In genomic region chr9:21224576-21225414, GRCm38 (mm10) we compare ENCODE assay signal across 8 mouse cellular contexts. TPM values are rescaled to one million over a fixed set of nuclear protein-coding genes. Genes with fewer than 3 reads are reported as not detected.
DNase-seq lines count a peak whose midpoint lies in the region; ATAC-seq and TF ChIP-seq lines count a peak whose summit lies in the region.

No protein-coding gene starts in this region.

- 18% methylated on average over 26 of the region's 26 CpGs for WGBS in kidney, embryonic 15.5 days
- 25% methylated on average over 26 of the region's 26 CpGs for WGBS in midbrain, embryonic 10.5 days

- no peaks in the 10 kb centered on the region for H3K27me3 ChIP-seq in kidney, embryonic 15.5 days
- peaks cover 54% of the 10 kb centered on the region for H3K27me3 ChIP-seq in midbrain, embryonic 10.5 days (ENCODE audit: low read depth, poor library complexity, severe bottlenecking)

- peaks cover 11% of the 10 kb centered on the region for H3K36me3 ChIP-seq in kidney, embryonic 15.5 days
- H3K36me3 ChIP-seq in midbrain, embryonic 10.5 days: peaks cover 11% of the 10 kb centered on the region

- DNase-seq in layer of hippocampus, adult 2 months (ENCODE audit: low spot score in 2 of 2): no peak
- DNase-seq in layer of hippocampus, postnatal 10 days (ENCODE audit: low spot score in 2 of 2): no peak
- DNase-seq in adrenal gland, postnatal 25 days: peak; percentile 66
- no peak for DNase-seq in midbrain, embryonic 10.5 days (ENCODE audit: low spot score)
- DNase-seq in left cerebral cortex, adult 18-20 months (ENCODE audit: low spot score in 2 of 2): no peak

- peak overlapping the region; percentile 63 for H3K4me2 ChIP-seq in kidney, embryonic 15.5 days

- no peaks in the 10 kb centered on the region for H3K9me3 ChIP-seq in kidney, embryonic 15.5 days (replicated peaks)
- H3K9me3 ChIP-seq in midbrain, embryonic 10.5 days (replicated peaks): peaks cover 10% of the 10 kb centered on the region

- TF ChIP-seq CTCF in layer of hippocampus, adult 2 months (conservative IDR thresholded peaks at IDR 0.05): peak; percentile 34

- no peak overlapping the region for H3K27ac ChIP-seq in layer of hippocampus, adult 2 months
- peak overlapping the region; percentile 72 for H3K27ac ChIP-seq in kidney, embryonic 15.5 days
- H3K27ac ChIP-seq in midbrain, embryonic 10.5 days (replicated peaks): no peak overlapping the region; the same call in 1 of the 2 replicates

- ATAC-seq in granulocyte monocyte progenitor cell, adult 5-6 weeks (replicated peaks; ENCODE audit: poor library complexity, severe bottlenecking): 0 out of 2 replicates have a peak, but pooled peaks have one; percentile 7
- peak; percentile 45 for ATAC-seq in kidney, embryonic 15.5 days (replicated peaks; ENCODE audit: low FRiP score)
- no peak for ATAC-seq in megakaryocyte-erythroid progenitor cell, adult 5-6 weeks (replicated peaks; ENCODE audit: low FRiP score, low TSS enrichment, poor library complexity, severe bottlenecking)

- H3K4me1 ChIP-seq in kidney, embryonic 15.5 days: peaks cover 37% of the 10 kb centered on the region
- peaks cover 26% of the 10 kb centered on the region for H3K4me1 ChIP-seq in midbrain, embryonic 10.5 days

- peak overlapping the region; percentile 29; the same call in 1 of the 2 replicates for H3K9ac ChIP-seq in kidney, embryonic 15.5 days

- H3K4me3 ChIP-seq in layer of hippocampus, adult 2 months: peak overlapping the region; percentile 36
- peak overlapping the region; percentile 37 for H3K4me3 ChIP-seq in kidney, embryonic 15.5 days (replicated peaks)
- H3K4me3 ChIP-seq in midbrain, embryonic 10.5 days: peak overlapping the region; percentile 44

RNA-seq across cellular contexts. Expression of gene Keap1, which starts 14.4 kb away (rescaled TPM):
- 10 to 100 TPM; 56.7 to 60.6 TPM for total RNA-seq in layer of hippocampus, adult 2 months (2021)
- total RNA-seq in layer of hippocampus, postnatal 10 days (2021): 10 to 100 TPM; 51.7 to 56.5 TPM
- total RNA-seq in adrenal gland, postnatal 25 days (2021): 50.8 and 51.5 TPM in 2 replicates
- total RNA-seq in granulocyte monocyte progenitor cell, adult 5-6 weeks (2014; fragmentation: Nextera tagmentation): 28.8 TPM in 2 replicates
- 31.9 and 33.5 TPM in 2 replicates for total RNA-seq in granulocyte monocyte progenitor cell, adult 5-6 weeks (2017)
- 55.1 and 64.2 TPM in 2 replicates for polyA plus RNA-seq in kidney, embryonic 15.5 days (2015; fragmentation: Nextera tagmentation; extraction: Ambion mirVana)
- 47.1 and 50.8 TPM in 2 replicates for polyA plus RNA-seq in midbrain, embryonic 10.5 days (2016; fragmentation: Nextera tagmentation; extraction: Ambion mirVana)
- total RNA-seq in megakaryocyte-erythroid progenitor cell, adult 5-6 weeks (2014; fragmentation: Nextera tagmentation): 25.3 and 27.2 TPM in 2 replicates
- 32.7 and 39.8 TPM in 2 replicates for total RNA-seq in megakaryocyte-erythroid progenitor cell, adult 5-6 weeks (2017)
- 10 to 100 TPM; 53.4 to 58.0 TPM for total RNA-seq in left cerebral cortex, adult 18-20 months (2021)

RNA-seq across cellular contexts. Expression of gene S1pr5, which starts 23.4 kb away (rescaled TPM):
- total RNA-seq in layer of hippocampus, adult 2 months (2021): 10 to 100 TPM; 10.6 to 10.9 TPM
- total RNA-seq in layer of hippocampus, postnatal 10 days (2021): 1 to 10 TPM; 2.4 to 3.0 TPM
- total RNA-seq in adrenal gland, postnatal 25 days (2021): 0.88 and 1.3 TPM in 2 replicates
- total RNA-seq in granulocyte monocyte progenitor cell, adult 5-6 weeks (2014; fragmentation: Nextera tagmentation): not detected in 2 replicates
- total RNA-seq in granulocyte monocyte progenitor cell, adult 5-6 weeks (2017): 0.21 and 0.56 TPM in 2 replicates
- 0.19 TPM in 1 of 2 replicates, not detected in the other for polyA plus RNA-seq in kidney, embryonic 15.5 days (2015; fragmentation: Nextera tagmentation; extraction: Ambion mirVana)
- polyA plus RNA-seq in midbrain, embryonic 10.5 days (2016; fragmentation: Nextera tagmentation; extraction: Ambion mirVana): 0.10 and 0.11 TPM in 2 replicates
- 0.59 TPM in 1 of 2 replicates, not detected in the other for total RNA-seq in megakaryocyte-erythroid progenitor cell, adult 5-6 weeks (2014; fragmentation: Nextera tagmentation)
- total RNA-seq in megakaryocyte-erythroid progenitor cell, adult 5-6 weeks (2017): 1.1 TPM in 1 of 2 replicates, not detected in the other
- total RNA-seq in left cerebral cortex, adult 18-20 months (2021): 10 to 100 TPM in 1 of 2 experiments, 1 to 10 TPM in 1; 9.7 to 10.7 TPM

RNA-seq across cellular contexts. Expression of gene Atg4d, which starts 40.3 kb away (rescaled TPM):
- 10 to 100 TPM; 39.8 to 40.2 TPM for total RNA-seq in layer of hippocampus, adult 2 months (2021)
- 10 to 100 TPM; 28.8 to 29.4 TPM for total RNA-seq in layer of hippocampus, postnatal 10 days (2021)
- total RNA-seq in adrenal gland, postnatal 25 days (2021): 37.5 and 42.2 TPM in 2 replicates
- 6.4 and 8.9 TPM in 2 replicates for total RNA-seq in granulocyte monocyte progenitor cell, adult 5-6 weeks (2014; fragmentation: Nextera tagmentation)
- 5.5 and 5.9 TPM in 2 replicates for total RNA-seq in granulocyte monocyte progenitor cell, adult 5-6 weeks (2017)
- polyA plus RNA-seq in kidney, embryonic 15.5 days (2015; fragmentation: Nextera tagmentation; extraction: Ambion mirVana): 42.7 and 49.5 TPM in 2 replicates
- 48.6 and 49.9 TPM in 2 replicates for polyA plus RNA-seq in midbrain, embryonic 10.5 days (2016; fragmentation: Nextera tagmentation; extraction: Ambion mirVana)
- total RNA-seq in megakaryocyte-erythroid progenitor cell, adult 5-6 weeks (2014; fragmentation: Nextera tagmentation): 8.9 and 13.9 TPM in 2 replicates
- total RNA-seq in megakaryocyte-erythroid progenitor cell, adult 5-6 weeks (2017): 11.9 and 25.7 TPM in 2 replicates
- total RNA-seq in left cerebral cortex, adult 18-20 months (2021): 10 to 100 TPM; 46.4 to 49.9 TPM

RNA-seq across cellular contexts. Expression of gene Pde4a, which starts 59.3 kb away (rescaled TPM):
- 10 to 100 TPM; 86.6 to 89.3 TPM for total RNA-seq in layer of hippocampus, adult 2 months (2021)
- 10 to 100 TPM; 58.9 to 59.5 TPM for total RNA-seq in layer of hippocampus, postnatal 10 days (2021)
- 12.9 and 13.1 TPM in 2 replicates for total RNA-seq in adrenal gland, postnatal 25 days (2021)
- 19.9 and 25.7 TPM in 2 replicates for total RNA-seq in granulocyte monocyte progenitor cell, adult 5-6 weeks (2014; fragmentation: Nextera tagmentation)
- total RNA-seq in granulocyte monocyte progenitor cell, adult 5-6 weeks (2017): 3.8 and 4.1 TPM in 2 replicates
- polyA plus RNA-seq in kidney, embryonic 15.5 days (2015; fragmentation: Nextera tagmentation; extraction: Ambion mirVana): 12.6 and 12.7 TPM in 2 replicates
- 3.8 and 5.0 TPM in 2 replicates for polyA plus RNA-seq in midbrain, embryonic 10.5 days (2016; fragmentation: Nextera tagmentation; extraction: Ambion mirVana)
- total RNA-seq in megakaryocyte-erythroid progenitor cell, adult 5-6 weeks (2014; fragmentation: Nextera tagmentation): 23.5 and 24.3 TPM in 2 replicates
- 2.2 and 3.8 TPM in 2 replicates for total RNA-seq in megakaryocyte-erythroid progenitor cell, adult 5-6 weeks (2017)
- 10 to 100 TPM; 84.8 to 98.3 TPM for total RNA-seq in left cerebral cortex, adult 18-20 months (2021)
